Mouse (Mus musculus): Measurements from ENCODE around the gene Taco1. TPM values are rescaled to one million over a fixed set of nuclear protein-coding genes. Genes with fewer than 3 reads are reported as not detected.

Taco1 gene
- polyA plus RNA-seq, 1 experiment from 2014 or later = 11.7 TPM

DNA sequence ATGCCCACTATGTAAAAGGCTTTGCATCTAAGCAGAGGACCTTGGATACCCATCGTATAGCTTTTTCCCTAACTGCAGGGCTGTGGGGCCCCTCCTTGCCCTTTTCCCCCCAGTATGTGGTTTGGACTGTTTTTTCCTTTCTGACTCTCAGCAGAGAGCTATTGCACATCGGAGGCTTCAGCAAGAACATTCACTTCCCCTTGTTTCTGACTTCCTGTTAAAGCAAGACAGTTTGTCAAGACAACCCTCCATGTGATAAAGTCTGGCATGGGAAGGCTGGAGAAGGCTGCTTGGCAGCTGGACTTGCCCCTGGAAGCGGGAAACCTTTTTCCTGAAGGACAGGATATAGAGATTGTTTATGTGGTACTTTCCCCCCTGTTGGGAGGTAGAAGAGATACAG is 56.9 kb downstream of the Taco1 start:
- 87% methylated on average over 3 of the region's 3 CpGs for WGBS
- no peaks in the 10 kb centered on the region for H3K4me1 ChIP-seq (replicated peaks; ENCODE audit: control insufficient read depth, insufficient read depth, low read length)
- H3K27me3 ChIP-seq (ENCODE audit: control insufficient read depth, insufficient read depth, low read length) = no peaks in the 10 kb centered on the region
- no peak overlapping the region for H3K4me3 ChIP-seq (ENCODE audit: low read depth, low read length)
- H3K9ac ChIP-seq (ENCODE audit: low read depth, low read length) = no peak overlapping the region
- no peak overlapping the region for H3K4me2 ChIP-seq (replicated peaks; ENCODE audit: low read depth, low read length)
- no peaks in the 10 kb centered on the region for H3K9me3 ChIP-seq (ENCODE audit: control insufficient read depth, low read length)
- no peaks in the 10 kb centered on the region for H3K36me3 ChIP-seq (ENCODE audit: control insufficient read depth, insufficient read depth, low read length)
- no peak for ATAC-seq (ENCODE audit: low FRiP score)
- H3K27ac ChIP-seq (ENCODE audit: low read depth, low read length) = no peak overlapping the region
- no peak for DNase-seq (ENCODE audit: low spot score)

Other genes starting within 250 kb of the Taco1 start
- 17.6 and 20.9 TPM in 2 replicates for gene Cyb561, start 112.7 kb upstream of the Taco1 start, polyA plus RNA-seq (2014; fragmentation: Nextera tagmentation; extraction: Ambion mirVana)
- 0.46 and 0.53 TPM in 2 replicates for gene Ace, start 98.1 kb upstream of the Taco1 start, polyA plus RNA-seq (2014; fragmentation: Nextera tagmentation; extraction: Ambion mirVana)
- gene Ace3, start 71.4 kb upstream of the Taco1 start, polyA plus RNA-seq (2014; fragmentation: Nextera tagmentation; extraction: Ambion mirVana) = not detected in 2 replicates
- gene Kcnh6, start 57.9 kb upstream of the Taco1 start, polyA plus RNA-seq (2014; fragmentation: Nextera tagmentation; extraction: Ambion mirVana) = 0.46 and 0.75 TPM in 2 replicates
- 70.1 and 77.6 TPM in 2 replicates for gene Dcaf7, start 29.2 kb upstream of the Taco1 start, polyA plus RNA-seq (2014; fragmentation: Nextera tagmentation; extraction: Ambion mirVana)
- 14.2 and 15.7 TPM in 2 replicates for gene Map3k3, start 18.6 kb downstream of the Taco1 start, polyA plus RNA-seq (2014; fragmentation: Nextera tagmentation; extraction: Ambion mirVana)
- gene Gm10840, start 94.8 kb downstream of the Taco1 start, polyA plus RNA-seq (2014; fragmentation: Nextera tagmentation; extraction: Ambion mirVana) = not detected in 2 replicates
- 298 and 301 TPM in 2 replicates for gene Limd2, start 94.8 kb downstream of the Taco1 start, polyA plus RNA-seq (2014; fragmentation: Nextera tagmentation; extraction: Ambion mirVana)
- 36.4 and 44.5 TPM in 2 replicates for gene Strada, start 136.1 kb downstream of the Taco1 start, polyA plus RNA-seq (2014; fragmentation: Nextera tagmentation; extraction: Ambion mirVana)
- 65.7 and 72.3 TPM in 2 replicates for gene Ccdc47, start 150.3 kb downstream of the Taco1 start, polyA plus RNA-seq (2014; fragmentation: Nextera tagmentation; extraction: Ambion mirVana)
- 91.4 and 103 TPM in 2 replicates for gene Ddx42, start 150.9 kb downstream of the Taco1 start, polyA plus RNA-seq (2014; fragmentation: Nextera tagmentation; extraction: Ambion mirVana)
- gene Ftsj3, start 190.0 kb downstream of the Taco1 start, polyA plus RNA-seq (2014; fragmentation: Nextera tagmentation; extraction: Ambion mirVana) = 59.4 and 61.2 TPM in 2 replicates
- gene Psmc5, start 190.1 kb downstream of the Taco1 start, polyA plus RNA-seq (2014; fragmentation: Nextera tagmentation; extraction: Ambion mirVana) = 381 and 414 TPM in 2 replicates
- gene Smarcd2, start 206.9 kb downstream of the Taco1 start, polyA plus RNA-seq (2014; fragmentation: Nextera tagmentation; extraction: Ambion mirVana) = 31.6 and 33.2 TPM in 2 replicates
- 0.08 and 0.35 TPM in 2 replicates for gene Tcam1, start 210.6 kb downstream of the Taco1 start, polyA plus RNA-seq (2014; fragmentation: Nextera tagmentation; extraction: Ambion mirVana)
- not detected in 2 replicates for gene Gh, start 235.8 kb downstream of the Taco1 start, polyA plus RNA-seq (2014; fragmentation: Nextera tagmentation; extraction: Ambion mirVana)
- gene Cd79b, start 248.7 kb downstream of the Taco1 start, polyA plus RNA-seq (2014; fragmentation: Nextera tagmentation; extraction: Ambion mirVana) = 0.91 and 1.9 TPM in 2 replicates

Data from hindbrain, embryonic 11.5 days (tissue).